Mouse (Mus musculus) cerebellum, adult 2 months (tissue): ENCODE results near the gene Ipo11. TPM values are rescaled to one million over a fixed set of nuclear protein-coding genes. Genes with fewer than 3 reads are reported as not detected.
"Not testable (repeated sequence)": the region's sequence is repeated elsewhere in the genome, so short reads cannot be mapped to it uniquely, and the experiment has no call there.

ENCODE experiments used
- DNase-seq, 2 experiments: peaks; one replicate each; pipeline ENCODE4 v3.0.0; 2021
- H3K27ac ChIP-seq: fragments of 200-500 bp; 2 replicates; pipeline ENCODE4 v1.5.1; 2012; ENCODE audit warnings: low read length, control low read depth, inconsistent platforms; ENCODE audit not compliant: insufficient read depth
- H3K27me3 ChIP-seq: fragments of 200-500 bp; 2 replicates; pipeline ENCODE4 v1.6.1; 2012; ENCODE audit warnings: inconsistent platforms, mild to moderate bottlenecking, low read length, moderate library complexity; ENCODE audit not compliant: control insufficient read depth, insufficient read depth
- H3K4me1 ChIP-seq: fragments of 200-500 bp; 2 replicates; pipeline ENCODE4 v1.6.1; 2011; ENCODE audit warnings: low read length; ENCODE audit not compliant: control insufficient read depth, insufficient read depth
- H3K4me3 ChIP-seq: fragments of 200-500 bp; replicated peaks from 2 replicates; pipeline ENCODE3; 2011; ENCODE audit warnings: mild to moderate bottlenecking, low read depth, low read length, control low read depth; ENCODE audit not compliant: insufficient read depth
- CTCF ChIP-seq: fragments of 200-500 bp; IDR thresholded peaks from 2 replicates; pipeline ENCODE4 v1.5.1; 2011; ENCODE audit warnings: low read depth, mild to moderate bottlenecking, control low read depth, low read length, moderate library complexity, borderline replicate concordance; ENCODE audit not compliant: insufficient read depth
- POLR2A ChIP-seq: fragments of 200-500 bp; IDR thresholded peaks from 2 replicates; pipeline ENCODE4 v1.6.1; 2011; ENCODE audit warnings: low read length, control low read depth, borderline replicate concordance; ENCODE audit not compliant: insufficient read depth
- WGBS: fragments of 180-500 bp; shearing (Covaris S2); methylation state at CpG from one replicate; pipeline ENCODE4 v1.1.7; 2018; 5-methylcytosine and 5-hydroxymethylcytosine counted together
- polyA plus RNA-seq: library from polyadenylated mRNA; depleted of rRNA; stranded (reverse); fragments of >200 nt; gene quantifications from 2 replicates; pipeline ENCODE4 v1.2.3, GENCODE M21; 2012

The Ipo11 gene
- polyA plus RNA-seq, 1 experiment: 31.8 TPM

- DNase-seq: no peak
- Histone ChIP-seq H3K27ac (no peak overlapping the region), H3K4me3 (no peak overlapping the region), H3K27me3 (no peaks in the 10 kb centered on the region), H3K4me1 (no peaks in the 10 kb centered on the region)
- TF ChIP-seq CTCF (no peak), POLR2A (no peak)
- 86% methylated on average over 4 of the region's 4 CpGs for WGBS
Measured at GRCm38 (mm10) chr13:106928296-106928695, 8.5 kb downstream of the Ipo11 start.

- not testable (repeated sequence) for DNase-seq, H3K27me3 ChIP-seq, H3K4me1 ChIP-seq, H3K27ac ChIP-seq, H3K4me3 ChIP-seq
- 97% methylated on average over 3 of the region's 3 CpGs for WGBS
Measured at GRCm38 (mm10) chr13:106925921-106926320, 10.8 kb downstream of the Ipo11 start.

GRCm38 (mm10) chr13:106918322-106919050 is 18.3 kb downstream of the Ipo11 start:
- no peaks in the 10 kb centered on the region for H3K4me1 ChIP-seq
- TF ChIP-seq POLR2A (no peak), CTCF (no peak)
- DNase-seq: peak in 1 of 2 experiments; percentile 23
- no peak overlapping the region for H3K27ac ChIP-seq
- H3K27me3 ChIP-seq: no peaks in the 10 kb centered on the region
- no peak overlapping the region for H3K4me3 ChIP-seq
- 88% methylated on average over 7 of the region's 7 CpGs for WGBS

GRCm38 (mm10) chr13:106913125-106913736 is 23.5 kb downstream of the Ipo11 start:
- TF ChIP-seq CTCF: no peak
- TF ChIP-seq POLR2A: no peak
- 92% methylated on average over 3 of the region's 3 CpGs for WGBS

GRCm38 (mm10) chr13:106910096-106910495 is 26.7 kb downstream of the Ipo11 start:
- TF ChIP-seq CTCF: no peak
- TF ChIP-seq POLR2A: no peak

More at GRCm38 (mm10) chr13:106913125-106913736, 23.5 kb downstream of the Ipo11 start:
- Histone ChIP-seq H3K27ac (no peak overlapping the region), H3K27me3 (no peaks in the 10 kb centered on the region), H3K4me3 (no peak overlapping the region), H3K4me1 (no peaks in the 10 kb centered on the region)
- no peak for DNase-seq

GRCm38 (mm10) chr13:106907273-106907672 is 29.5 kb downstream of the Ipo11 start:
- DNase-seq: peak; percentile 32 to 40
- H3K27ac ChIP-seq: peak overlapping the region; percentile 46
- no peaks in the 10 kb centered on the region for H3K27me3 ChIP-seq
- WGBS: 19% methylated on average over 4 of the region's 4 CpGs
- peaks cover 10% of the 10 kb centered on the region for H3K4me1 ChIP-seq
- H3K4me3 ChIP-seq: no peak overlapping the region
- TF ChIP-seq CTCF (no peak), POLR2A (no peak)

More at GRCm38 (mm10) chr13:106910096-106910495, 26.7 kb downstream of the Ipo11 start:
- Histone ChIP-seq H3K27me3 (no peaks in the 10 kb centered on the region), H3K4me1 (peaks cover 10% of the 10 kb centered on the region), H3K27ac (no peak overlapping the region), H3K4me3 (no peak overlapping the region)
- 95% methylated on average over 10 of the region's 10 CpGs for WGBS
- DNase-seq: no peak

GRCm38 (mm10) chr13:106905154-106905553 is 31.6 kb downstream of the Ipo11 start:
- not testable (repeated sequence) for DNase-seq, H3K4me1 ChIP-seq, H3K27me3 ChIP-seq, H3K27ac ChIP-seq, H3K4me3 ChIP-seq
- WGBS: 89% methylated on average over 6 of the region's 6 CpGs

- Histone ChIP-seq H3K27me3 (no peaks in the 10 kb centered on the region), H3K4me3 (no peak overlapping the region), H3K4me1 (peaks cover 10% of the 10 kb centered on the region), H3K27ac (no peak overlapping the region)
- TF ChIP-seq CTCF: no peak
- no peak for TF ChIP-seq POLR2A
- no peak for DNase-seq
- 97% methylated on average over 3 of the region's 3 CpGs for WGBS
Measured at GRCm38 (mm10) chr13:106904637-106905036, 32.1 kb downstream of the Ipo11 start.
